Mouse (Mus musculus) C2C12 (cell line): ENCODE measurements around the gene Ttc21a.

Experiments
- CTCF ChIP-seq: IDR thresholded peaks from one replicate; pipeline ENCODE4 v1.5.1; 2011; ENCODE audit not compliant: control insufficient read depth, insufficient read depth, insufficient read length
- FOSL1 ChIP-seq: IDR thresholded peaks from one replicate; pipeline ENCODE4 v1.8.0; 2011; ENCODE audit warnings: mild to moderate bottlenecking, low read length; ENCODE audit not compliant: poor library complexity, insufficient read depth, severe bottlenecking
- MYOD1 ChIP-seq: IDR thresholded peaks from one replicate; pipeline ENCODE4 v1.6.1; 2011; ENCODE audit warnings: low read depth; ENCODE audit not compliant: control insufficient read depth, insufficient read length
- MYOG ChIP-seq: IDR thresholded peaks from one replicate; pipeline ENCODE4 v1.6.1; 2011; ENCODE audit not compliant: control insufficient read depth, insufficient read length; ENCODE audit errors: extremely low read depth

DNA sequence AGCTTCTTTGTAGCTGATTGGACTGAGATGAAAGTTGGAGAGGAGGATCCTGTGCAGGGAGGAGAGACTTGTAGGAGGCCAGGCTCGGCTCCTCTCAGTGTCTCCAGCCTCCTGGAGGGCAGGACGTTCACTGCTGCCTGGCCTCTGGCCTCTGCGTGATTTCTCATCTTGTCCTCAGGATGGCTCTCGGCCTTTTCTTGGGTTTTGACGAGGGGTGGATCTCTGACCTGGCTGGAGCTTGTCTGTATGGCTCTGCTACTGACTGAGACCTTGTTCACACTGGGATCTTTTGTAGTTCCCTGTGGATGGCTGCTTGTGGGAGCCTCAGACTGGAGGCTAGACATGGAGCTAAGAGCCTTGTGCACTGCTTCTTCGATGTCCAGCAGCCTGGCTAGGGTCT lies 77.4 kb downstream of the Ttc21a start:
- TF ChIP-seq CTCF (no peak), MYOD1 (no peak), MYOG (no peak), FOSL1 (no peak)
